Mouse (Mus musculus): Measurements from ENCODE around the gene Ephx1.

DNA sequence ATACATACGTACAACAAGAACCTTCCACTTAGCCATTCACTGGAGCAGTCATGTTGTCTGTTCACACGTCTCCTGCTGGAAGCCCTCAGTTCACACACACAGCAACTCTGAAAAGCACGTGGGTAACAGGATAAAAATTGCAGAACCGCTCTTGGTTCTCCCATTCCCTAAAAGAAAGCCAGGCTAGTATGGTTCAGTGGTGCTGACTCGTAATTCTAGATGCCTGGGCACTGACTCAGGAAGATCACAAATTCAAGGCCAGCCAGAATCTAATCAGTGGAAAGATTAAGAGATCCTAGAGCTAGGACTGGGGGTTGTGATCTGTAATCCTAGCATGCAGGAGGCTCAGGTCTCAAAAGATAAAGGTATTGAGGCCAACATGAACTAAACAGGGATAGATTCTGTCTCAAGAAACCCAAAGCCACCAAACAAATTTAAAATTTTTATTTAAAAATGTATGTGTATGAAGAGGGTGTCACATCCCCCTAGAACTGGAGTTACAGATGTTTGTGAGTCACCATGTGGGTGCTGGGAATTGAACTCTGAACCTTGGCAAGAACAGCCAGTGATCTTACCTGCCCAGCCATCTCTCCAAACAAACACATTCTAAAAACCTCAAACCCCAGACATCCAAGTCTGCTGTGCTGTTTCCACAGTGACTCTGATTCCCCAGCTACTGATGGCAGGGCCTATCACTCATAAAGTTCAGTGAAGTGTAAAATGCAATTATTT is at the start of gene Ephx1:
- TF ChIP-seq CTCF (IDR thresholded peaks at IDR 0.05; ENCODE audit: control insufficient read depth, insufficient read depth, insufficient read length) (no peak), MYOD1 (IDR thresholded peaks at IDR 0.05; ENCODE audit: control insufficient read depth, insufficient read length, low read depth) (no peak), USF1 (IDR thresholded peaks at IDR 0.05; ENCODE audit: low read depth) (no peak)

Measured in C2C12 (cell line).